Mouse (Mus musculus): ENCODE results near the gene Phf2. TPM values are rescaled to one million over a fixed set of nuclear protein-coding genes. Genes with fewer than 3 reads are reported as not detected.
"Not testable (repeated sequence)": the region's sequence is repeated elsewhere in the genome, so short reads cannot be mapped to it uniquely, and the experiment has no call there.

Phf2 gene
- polyA plus RNA-seq, 1 experiment from 2014 or later: 9.9 TPM

GRCm38 (mm10) chr13:48809668-48810067 is 61.3 kb downstream of the Phf2 start:
- not testable (repeated sequence) for H3K4me3 ChIP-seq (ENCODE audit: low read depth, low read length); H3K9me3 ChIP-seq (ENCODE audit: control insufficient read depth, low read length); DNase-seq (ENCODE audit: low spot score); H3K4me2 ChIP-seq (ENCODE audit: low read length); ATAC-seq (replicated peaks; ENCODE audit: low FRiP score, low TSS enrichment, low read depth); H3K4me1 ChIP-seq (replicated peaks; ENCODE audit: control insufficient read depth, insufficient read depth, low read length); H3K9ac ChIP-seq (ENCODE audit: low read length); H3K27me3 ChIP-seq (replicated peaks; ENCODE audit: control insufficient read depth, insufficient read depth, low read length); H3K27ac ChIP-seq (ENCODE audit: low read depth)
- H3K36me3 ChIP-seq (ENCODE audit: control insufficient read depth, insufficient read depth, low read length): peaks cover 83% of the 10 kb centered on the region
- WGBS: 86% methylated on average over 4 of the region's 4 CpGs

GRCm38 (mm10) chr13:48807481-48808031 is 63.4 kb downstream of the Phf2 start:
- WGBS: 81% methylated on average over 5 of the region's 5 CpGs
- Histone ChIP-seq H3K27ac (ENCODE audit: low read depth) (no peak overlapping the region), H3K9me3 (ENCODE audit: control insufficient read depth, low read length) (no peaks in the 10 kb centered on the region), H3K9ac (ENCODE audit: low read length) (no peak overlapping the region), H3K4me1 (replicated peaks; ENCODE audit: control insufficient read depth, insufficient read depth, low read length) (no peaks in the 10 kb centered on the region), H3K36me3 (ENCODE audit: control insufficient read depth, insufficient read depth, low read length) (peaks cover 82% of the 10 kb centered on the region), H3K4me3 (ENCODE audit: low read depth, low read length) (no peak overlapping the region), H3K27me3 (replicated peaks; ENCODE audit: control insufficient read depth, insufficient read depth, low read length) (no peaks in the 10 kb centered on the region), H3K4me2 (ENCODE audit: low read length) (no peak overlapping the region)
- DNase-seq (ENCODE audit: low spot score) (peak; percentile 83), ATAC-seq (replicated peaks; ENCODE audit: low FRiP score, low TSS enrichment, low read depth) (no peak)

GRCm38 (mm10) chr13:48802181-48802580 is 68.7 kb downstream of the Phf2 start:
- 53% methylated on average over 15 of the region's 15 CpGs for WGBS
- H3K9me3 ChIP-seq (ENCODE audit: control insufficient read depth, low read length): no peaks in the 10 kb centered on the region
- DNase-seq (ENCODE audit: low spot score): no peak
- H3K4me1 ChIP-seq (replicated peaks; ENCODE audit: control insufficient read depth, insufficient read depth, low read length): peaks cover 3% of the 10 kb centered on the region; the same call in 1 of the 2 replicates
- no peak for ATAC-seq (replicated peaks; ENCODE audit: low FRiP score, low TSS enrichment, low read depth)
- H3K4me2 ChIP-seq (ENCODE audit: low read length): no peak overlapping the region
- no peak overlapping the region for H3K4me3 ChIP-seq (ENCODE audit: low read depth, low read length)
- H3K9ac ChIP-seq (ENCODE audit: low read length): no peak overlapping the region
- no peaks in the 10 kb centered on the region for H3K27me3 ChIP-seq (replicated peaks; ENCODE audit: control insufficient read depth, insufficient read depth, low read length)
- H3K36me3 ChIP-seq (ENCODE audit: control insufficient read depth, insufficient read depth, low read length): peaks cover 57% of the 10 kb centered on the region
- no peak overlapping the region for H3K27ac ChIP-seq (ENCODE audit: low read depth)

- Histone ChIP-seq H3K4me3 (ENCODE audit: low read depth, low read length) (no peak overlapping the region), H3K27ac (ENCODE audit: low read depth) (no peak overlapping the region), H3K36me3 (ENCODE audit: control insufficient read depth, insufficient read depth, low read length) (peaks cover 46% of the 10 kb centered on the region), H3K9me3 (ENCODE audit: control insufficient read depth, low read length) (no peaks in the 10 kb centered on the region), H3K4me1 (replicated peaks; ENCODE audit: control insufficient read depth, insufficient read depth, low read length) (peaks cover 3% of the 10 kb centered on the region; the same call in 1 of the 2 replicates), H3K9ac (ENCODE audit: low read length) (no peak overlapping the region), H3K4me2 (ENCODE audit: low read length) (no peak overlapping the region), H3K27me3 (replicated peaks; ENCODE audit: control insufficient read depth, insufficient read depth, low read length) (no peaks in the 10 kb centered on the region)
- WGBS: 24% methylated on average over 11 of the region's 11 CpGs
- ATAC-seq (replicated peaks; ENCODE audit: low FRiP score, low TSS enrichment, low read depth): peak; percentile 65
- peak; percentile 88 for DNase-seq (ENCODE audit: low spot score)
Observed at GRCm38 (mm10) chr13:48800850-48801546, 69.9 kb downstream of the Phf2 start.

- no peak overlapping the region for H3K9ac ChIP-seq (ENCODE audit: low read length)
- peaks cover 23% of the 10 kb centered on the region for H3K36me3 ChIP-seq (ENCODE audit: control insufficient read depth, insufficient read depth, low read length)
- no peaks in the 10 kb centered on the region for H3K27me3 ChIP-seq (replicated peaks; ENCODE audit: control insufficient read depth, insufficient read depth, low read length)
- H3K4me1 ChIP-seq (replicated peaks; ENCODE audit: control insufficient read depth, insufficient read depth, low read length): peaks cover 3% of the 10 kb centered on the region; the same call in 1 of the 2 replicates
- DNase-seq (ENCODE audit: low spot score): no peak
- WGBS: 26% methylated on average over 14 of the region's 14 CpGs
- no peaks in the 10 kb centered on the region for H3K9me3 ChIP-seq (ENCODE audit: control insufficient read depth, low read length)
- no peak for ATAC-seq (replicated peaks; ENCODE audit: low FRiP score, low TSS enrichment, low read depth)
- no peak overlapping the region for H3K4me2 ChIP-seq (ENCODE audit: low read length)
- H3K27ac ChIP-seq (ENCODE audit: low read depth): no peak overlapping the region
- H3K4me3 ChIP-seq (ENCODE audit: low read depth, low read length): no peak overlapping the region
Observed at GRCm38 (mm10) chr13:48798256-48798771, 72.6 kb downstream of the Phf2 start.

GRCm38 (mm10) chr13:48796906-48797305 is 74.0 kb downstream of the Phf2 start:
- H3K4me2 ChIP-seq (ENCODE audit: low read length): no peak overlapping the region

GRCm38 (mm10) chr13:48795711-48796110 is 75.2 kb downstream of the Phf2 start:
- peaks cover 3% of the 10 kb centered on the region; the same call in 1 of the 2 replicates for H3K4me1 ChIP-seq (replicated peaks; ENCODE audit: control insufficient read depth, insufficient read depth, low read length)
- no peak overlapping the region for H3K4me3 ChIP-seq (ENCODE audit: low read depth, low read length)
- 82% methylated on average over 6 of the region's 6 CpGs for WGBS
- no peak for DNase-seq (ENCODE audit: low spot score)
- no peak overlapping the region for H3K9ac ChIP-seq (ENCODE audit: low read length)
- no peak for ATAC-seq (replicated peaks; ENCODE audit: low FRiP score, low TSS enrichment, low read depth)
- H3K36me3 ChIP-seq (ENCODE audit: control insufficient read depth, insufficient read depth, low read length): no peaks in the 10 kb centered on the region
- H3K4me2 ChIP-seq (ENCODE audit: low read length): no peak overlapping the region
- H3K9me3 ChIP-seq (ENCODE audit: control insufficient read depth, low read length): no peaks in the 10 kb centered on the region
- no peaks in the 10 kb centered on the region for H3K27me3 ChIP-seq (replicated peaks; ENCODE audit: control insufficient read depth, insufficient read depth, low read length)
- H3K27ac ChIP-seq (ENCODE audit: low read depth): no peak overlapping the region

More at GRCm38 (mm10) chr13:48796906-48797305, 74.0 kb downstream of the Phf2 start:
- H3K9me3 ChIP-seq (ENCODE audit: control insufficient read depth, low read length): no peaks in the 10 kb centered on the region
- peaks cover 3% of the 10 kb centered on the region; the same call in 1 of the 2 replicates for H3K4me1 ChIP-seq (replicated peaks; ENCODE audit: control insufficient read depth, insufficient read depth, low read length)
- H3K36me3 ChIP-seq (ENCODE audit: control insufficient read depth, insufficient read depth, low read length): peaks cover 9% of the 10 kb centered on the region
- ATAC-seq (replicated peaks; ENCODE audit: low FRiP score, low TSS enrichment, low read depth) (no peak), DNase-seq (ENCODE audit: low spot score) (no peak)
- WGBS: 39% methylated on average over 11 of the region's 11 CpGs
- no peak overlapping the region for H3K27ac ChIP-seq (ENCODE audit: low read depth)
- H3K4me3 ChIP-seq (ENCODE audit: low read depth, low read length): no peak overlapping the region
- no peak overlapping the region for H3K9ac ChIP-seq (ENCODE audit: low read length)
- no peaks in the 10 kb centered on the region for H3K27me3 ChIP-seq (replicated peaks; ENCODE audit: control insufficient read depth, insufficient read depth, low read length)

GRCm38 (mm10) chr13:48784594-48785298 is 86.2 kb downstream of the Phf2 start:
- Histone ChIP-seq H3K9ac (ENCODE audit: low read length) (no peak overlapping the region), H3K36me3 (ENCODE audit: control insufficient read depth, insufficient read depth, low read length) (no peaks in the 10 kb centered on the region), H3K27me3 (replicated peaks; ENCODE audit: control insufficient read depth, insufficient read depth, low read length) (no peaks in the 10 kb centered on the region), H3K9me3 (ENCODE audit: control insufficient read depth, low read length) (no peaks in the 10 kb centered on the region), H3K4me2 (ENCODE audit: low read length) (no peak overlapping the region), H3K4me3 (ENCODE audit: low read depth, low read length) (no peak overlapping the region), H3K4me1 (replicated peaks; ENCODE audit: control insufficient read depth, insufficient read depth, low read length) (0 out of 2 replicates have a peak, but pooled peaks cover 3% of the 10 kb centered on the region), H3K27ac (ENCODE audit: low read depth) (no peak overlapping the region)
- ATAC-seq (replicated peaks; ENCODE audit: low FRiP score, low TSS enrichment, low read depth) (no peak), DNase-seq (ENCODE audit: low spot score) (no peak)
- WGBS: 80% methylated on average over 8 of the region's 8 CpGs
